Mouse (Mus musculus): ENCODE measurements around the gene Efcab6. TPM values are rescaled to one million over a fixed set of nuclear protein-coding genes. Genes with fewer than 3 reads are reported as not detected.
A peak's percentile ranks its signal among the peaks of the same experiment; 100 is the strongest.
"Not testable (repeated sequence)": the region's sequence is repeated elsewhere in the genome, so short reads cannot be mapped to it uniquely, and the experiment has no call there.

Gene Efcab6
- 1 to 10 TPM; 5.0 to 6.7 TPM for total RNA-seq (2021)
- long read RNA-seq, experiment 1, partial matches to known transcripts = 0 of 3 reads
- long read RNA-seq, experiment 1, other reads (novel, unspliced or antisense) = 3 of 3 reads
- long read RNA-seq, experiment 2, partial matches to known transcripts = 0 of 2 reads
- long read RNA-seq, experiment 2, other reads (novel, unspliced or antisense) = 2 of 2 reads

DNA sequence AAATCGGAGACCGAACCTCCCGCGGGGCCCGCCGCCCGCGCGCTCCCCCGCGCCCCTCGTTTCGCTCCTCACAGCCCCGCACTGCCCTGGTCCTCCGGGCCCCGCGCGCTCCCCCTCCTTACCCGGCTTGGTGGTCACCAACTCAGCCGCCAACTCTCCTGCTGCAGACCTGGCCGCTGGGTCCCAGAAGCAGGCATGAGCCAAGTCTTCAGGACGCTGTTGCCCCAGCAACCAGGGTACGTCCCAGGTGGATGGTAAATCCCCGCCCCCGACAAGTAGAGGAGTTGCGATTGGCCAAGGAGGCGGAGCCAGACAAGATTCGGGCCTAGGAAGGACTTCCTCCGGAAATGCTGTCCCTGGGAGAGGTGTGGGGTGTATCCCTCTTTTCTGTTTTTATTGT, at the start of gene Efcab6:
Gene Efcab6, minus strand, starts transcription at position 240 of the 400 bp plus-strand sequence.
- DNase-seq (ENCODE audit: low spot score) = no peak

DNA sequence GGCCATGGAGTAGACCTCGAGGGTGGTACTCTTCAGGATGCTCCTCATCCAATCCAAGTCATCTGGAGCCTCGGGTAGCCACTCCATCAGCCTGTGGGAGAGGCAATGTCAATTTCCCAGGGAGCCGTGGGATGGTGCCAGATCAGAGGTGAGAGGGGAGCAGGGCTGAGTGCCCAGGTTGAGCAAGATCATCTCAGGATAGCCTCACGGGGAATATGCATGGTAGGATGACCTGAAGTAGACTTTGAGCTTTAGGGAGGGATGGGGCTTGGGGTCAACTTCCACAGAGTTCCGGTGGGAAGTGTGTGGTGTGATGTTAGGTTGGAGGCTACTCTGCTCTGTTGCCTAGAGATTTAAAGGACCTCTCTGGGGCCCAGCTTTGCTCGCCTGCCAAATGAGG, 48.7 kb upstream of the Efcab6 start:
- no peak for DNase-seq (ENCODE audit: low spot score)

DNA sequence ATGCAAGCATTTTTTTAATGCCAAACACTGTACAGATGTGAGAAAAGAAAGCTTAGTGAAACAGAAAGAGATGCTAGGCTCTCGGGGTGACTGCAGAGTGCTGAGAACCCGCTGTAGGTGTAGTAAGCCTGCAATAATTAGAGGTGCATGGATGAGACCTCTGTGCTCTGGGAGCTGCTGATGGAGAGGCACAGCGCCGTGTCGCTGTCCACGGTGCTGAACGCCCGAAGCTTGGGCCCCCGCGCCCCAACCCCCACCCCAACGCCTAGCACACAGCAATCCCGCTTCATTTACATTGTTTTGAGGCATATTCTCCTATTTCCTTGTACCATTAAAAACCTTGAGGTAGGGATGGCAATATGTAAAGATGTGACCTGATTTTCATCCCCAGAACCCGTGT, 43.7 kb upstream of the Efcab6 start:
- DNase-seq (ENCODE audit: low spot score) = no peak

DNA sequence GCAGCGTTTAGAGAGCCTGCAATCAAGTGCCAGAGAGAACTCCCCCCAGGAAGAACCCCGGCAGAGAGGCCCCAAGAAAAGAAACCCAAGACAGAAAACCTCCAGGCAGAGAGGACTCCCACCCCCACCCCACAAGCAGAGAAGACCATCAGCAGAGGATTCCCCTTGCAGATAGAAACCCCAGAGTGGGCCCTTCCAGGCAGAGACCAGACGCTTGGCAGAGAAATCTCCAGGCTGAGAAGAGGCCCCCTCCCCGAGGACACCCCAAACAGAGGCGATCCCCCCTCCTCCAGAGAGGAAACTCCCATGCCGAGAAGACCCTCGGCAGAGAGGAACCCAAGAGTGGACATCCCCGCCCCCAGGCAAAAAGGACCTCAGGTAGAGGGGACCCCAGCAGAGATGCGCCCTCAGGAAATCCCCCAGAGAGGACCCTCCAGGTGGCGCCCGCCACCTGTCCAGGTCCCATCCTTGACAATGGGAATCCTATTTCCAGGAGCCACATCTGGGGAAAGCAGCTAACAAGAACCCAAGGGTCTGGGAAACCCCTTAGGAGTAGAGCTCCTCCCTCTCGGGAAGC, 40.8 kb upstream of the Efcab6 start:
- DNase-seq (ENCODE audit: low spot score) = no peak

DNA sequence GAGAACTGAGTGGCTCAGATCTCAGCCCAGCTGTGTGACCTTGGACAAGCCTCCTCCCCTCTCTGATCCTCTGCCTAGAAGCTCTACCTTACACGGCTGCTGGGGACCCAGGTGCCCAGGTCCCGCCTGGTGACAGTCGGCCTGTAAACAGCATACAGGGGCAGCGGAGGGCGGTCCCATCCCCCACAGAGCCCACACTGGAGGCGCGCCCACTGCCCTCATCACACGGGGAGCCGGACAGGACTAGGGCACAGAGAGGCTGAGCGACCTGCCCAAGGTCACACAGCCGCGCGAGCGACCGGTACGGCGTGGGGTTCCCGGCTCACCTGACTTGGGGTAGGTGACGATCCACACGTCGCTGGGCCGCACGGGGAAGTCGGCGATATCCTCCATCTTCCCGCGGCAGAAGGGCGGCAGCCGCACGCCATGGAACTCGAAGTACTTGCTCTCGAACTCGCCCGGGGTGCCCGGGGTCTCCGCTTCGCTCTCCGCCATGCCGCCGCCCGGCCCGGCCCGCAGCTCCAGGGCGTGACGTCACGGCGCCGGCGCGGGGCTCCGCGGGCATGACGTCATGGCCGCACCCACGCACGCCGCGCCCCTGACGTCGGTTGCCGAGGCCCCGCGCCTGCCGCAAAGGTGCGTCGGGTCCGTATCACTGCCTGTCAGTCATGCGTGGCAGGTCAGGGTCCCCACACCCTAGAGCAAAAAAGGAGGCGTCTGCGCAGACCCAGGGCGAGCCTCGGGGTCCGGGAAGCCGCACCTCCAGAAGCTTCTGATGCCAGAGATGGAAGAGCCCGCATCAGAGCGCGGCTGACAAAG, 40.1 kb upstream of the Efcab6 start, which contains the start of gene Sult4a1:
Gene Sult4a1, minus strand, starts transcription at position 650 of the 819 bp plus-strand sequence.
- DNase-seq (ENCODE audit: low spot score) = no peak

DNA sequence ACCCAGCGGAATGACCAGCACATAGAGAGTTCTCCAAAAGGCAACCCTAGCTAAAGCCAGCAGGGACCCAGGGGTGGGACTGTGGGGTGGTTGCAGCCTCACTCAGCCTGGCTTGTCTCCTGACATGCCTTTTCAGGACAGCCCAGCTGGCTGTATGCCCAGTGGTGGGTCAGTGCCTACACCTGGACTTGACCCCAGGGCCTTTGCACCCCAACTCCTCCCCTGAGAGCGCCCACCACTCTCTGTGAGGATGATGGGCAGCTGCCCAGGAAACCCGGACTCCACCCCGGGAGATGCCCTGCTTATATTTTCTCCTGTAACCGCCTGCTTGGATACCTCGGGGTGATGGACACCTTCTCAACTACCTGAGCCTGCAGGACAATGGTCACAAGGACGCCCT, 39.4 kb upstream of the Efcab6 start:
- no peak for DNase-seq (ENCODE audit: low spot score)

DNA sequence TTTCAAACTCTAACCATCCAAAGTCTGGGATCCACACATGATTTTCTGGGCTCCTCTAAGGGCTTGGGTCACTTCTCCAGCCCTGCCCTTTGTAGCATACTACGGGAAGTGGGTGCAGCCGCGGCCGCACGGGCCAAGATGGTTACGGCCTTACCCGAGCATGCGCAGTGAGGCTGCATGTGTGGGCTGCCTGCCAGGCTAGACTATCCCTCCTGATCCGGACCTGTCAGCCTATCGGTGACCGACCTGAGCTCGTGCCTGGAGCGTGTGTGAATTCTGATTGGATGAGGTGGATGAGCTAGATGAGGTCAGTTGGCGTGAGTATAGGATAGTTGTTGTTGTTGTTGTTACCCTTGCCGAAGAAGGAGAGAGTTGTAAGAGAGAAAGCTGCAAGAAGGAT, 32.4 kb upstream of the Efcab6 start:
- not testable (repeated sequence) for DNase-seq (ENCODE audit: low spot score)

DNA sequence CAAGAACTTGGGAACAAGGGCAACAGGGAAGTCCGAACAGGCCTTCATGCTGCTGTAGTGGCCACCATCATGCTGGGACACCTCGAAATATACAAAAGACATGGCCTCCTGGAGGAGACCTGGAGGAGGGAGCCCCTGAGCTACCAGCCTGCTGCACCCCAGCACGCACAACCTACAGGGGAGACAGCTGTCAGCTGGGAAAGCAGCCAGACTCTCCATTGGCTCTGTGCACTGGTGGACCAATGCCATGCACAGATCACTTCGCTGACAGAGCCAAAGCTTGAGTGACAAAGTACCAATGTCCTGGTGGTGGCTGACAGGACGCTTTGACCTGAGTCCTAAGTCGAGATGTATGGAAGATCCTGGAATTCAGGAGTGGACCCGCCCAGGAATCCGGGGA, 30.9 kb upstream of the Efcab6 start:
- peak; percentile 68 for DNase-seq (ENCODE audit: low spot score)

DNA sequence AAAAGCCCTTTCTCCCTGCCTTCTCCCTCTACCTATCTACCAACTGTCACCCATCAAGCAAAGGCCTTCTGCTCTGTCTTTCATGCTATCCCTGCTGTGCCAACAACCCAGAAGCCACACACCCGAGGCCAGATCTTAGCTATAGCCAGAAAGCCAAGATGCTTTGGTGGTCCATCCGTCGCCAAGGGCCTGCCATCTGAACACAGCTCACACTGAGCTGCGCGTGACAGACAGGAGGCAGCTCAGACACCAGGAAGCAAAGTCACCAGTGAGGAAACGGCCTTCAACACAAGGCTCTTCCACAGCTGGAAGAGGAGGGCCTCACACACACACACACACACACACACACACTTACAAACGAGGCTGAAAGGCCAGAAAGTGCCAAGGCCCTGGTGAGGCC, 29.7 kb upstream of the Efcab6 start:
- DNase-seq (ENCODE audit: low spot score) = no peak

DNA sequence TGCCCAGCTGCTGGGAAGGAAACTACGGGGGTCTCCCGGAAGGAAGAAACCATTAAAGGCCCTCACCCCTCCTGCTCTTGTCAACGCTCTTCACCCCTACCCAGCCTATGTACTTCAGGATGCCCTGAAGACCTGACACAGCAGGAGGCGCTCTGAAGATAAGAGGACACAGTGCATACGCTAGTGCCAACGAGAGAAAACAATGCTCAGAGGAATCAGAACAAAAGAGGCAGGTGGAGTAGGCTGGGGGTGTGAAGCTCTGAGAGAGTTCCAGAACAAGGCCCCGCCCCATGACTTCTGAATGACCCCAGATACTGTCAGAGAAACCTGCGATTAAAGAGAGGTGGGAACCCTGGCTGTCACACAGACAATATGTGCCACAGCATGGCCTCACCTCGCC, 21.6 kb upstream of the Efcab6 start:
- DNase-seq (ENCODE audit: low spot score) = no peak

DNA sequence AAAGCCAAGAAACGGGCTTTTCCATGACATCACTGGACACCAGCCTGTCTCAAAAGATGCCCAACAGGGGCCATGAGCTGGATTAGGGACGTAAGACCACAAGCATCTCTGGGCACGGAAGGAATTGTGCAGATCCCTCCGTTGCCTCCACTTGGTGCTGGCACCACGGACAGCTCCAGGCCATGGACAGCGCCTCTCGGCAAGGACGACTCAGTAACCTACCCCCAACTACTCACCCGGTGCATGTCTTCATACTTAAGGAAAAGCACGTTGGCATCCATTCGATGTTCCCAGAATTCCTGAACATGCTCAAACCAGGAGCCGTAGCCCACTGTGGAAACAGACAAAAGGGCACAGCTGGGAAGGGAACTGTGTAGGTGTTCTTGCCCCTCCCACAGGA, 21.2 kb upstream of the Efcab6 start:
- no peak for DNase-seq (ENCODE audit: low spot score)

DNA sequence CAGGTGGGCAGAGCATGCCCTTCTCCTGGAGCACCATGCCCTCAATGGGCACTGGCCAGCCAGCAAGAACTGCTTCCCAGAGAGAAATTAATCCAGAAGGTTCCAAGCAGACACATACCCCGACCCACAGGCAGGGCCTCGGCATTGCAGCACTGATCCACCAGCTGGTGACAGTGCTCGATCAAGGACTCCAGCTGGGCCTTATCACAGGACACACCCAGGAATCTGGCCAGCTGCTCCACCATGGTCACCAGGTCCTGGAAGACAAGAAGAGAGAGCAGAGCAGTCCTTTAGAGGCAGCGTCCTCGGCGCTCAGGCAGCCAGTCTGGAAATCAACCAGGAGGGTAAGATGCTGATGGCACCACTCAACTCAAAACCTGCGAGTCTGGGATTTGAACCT, 14.9 kb upstream of the Efcab6 start:
- DNase-seq (ENCODE audit: low spot score) = no peak

DNA sequence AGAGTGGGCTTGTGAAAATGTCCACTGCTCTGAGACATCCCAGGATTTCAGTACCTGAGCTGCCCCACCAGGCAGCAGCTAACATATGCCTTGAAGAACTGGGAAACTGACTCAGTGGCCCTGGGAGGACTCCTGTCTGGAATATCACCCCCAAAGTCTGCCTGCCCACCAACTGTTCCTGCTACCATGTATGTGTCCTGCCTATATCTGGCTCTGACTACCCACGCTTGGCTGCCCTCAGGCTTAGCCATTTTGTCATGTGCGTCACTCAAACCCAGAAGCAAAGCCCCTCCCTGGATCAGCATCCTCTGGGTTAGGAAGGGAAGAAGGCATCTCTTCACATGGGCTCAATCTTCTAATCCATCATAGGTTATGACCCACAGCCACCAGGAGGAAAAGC, 14.3 kb upstream of the Efcab6 start:
- DNase-seq (ENCODE audit: low spot score) = no peak

DNA sequence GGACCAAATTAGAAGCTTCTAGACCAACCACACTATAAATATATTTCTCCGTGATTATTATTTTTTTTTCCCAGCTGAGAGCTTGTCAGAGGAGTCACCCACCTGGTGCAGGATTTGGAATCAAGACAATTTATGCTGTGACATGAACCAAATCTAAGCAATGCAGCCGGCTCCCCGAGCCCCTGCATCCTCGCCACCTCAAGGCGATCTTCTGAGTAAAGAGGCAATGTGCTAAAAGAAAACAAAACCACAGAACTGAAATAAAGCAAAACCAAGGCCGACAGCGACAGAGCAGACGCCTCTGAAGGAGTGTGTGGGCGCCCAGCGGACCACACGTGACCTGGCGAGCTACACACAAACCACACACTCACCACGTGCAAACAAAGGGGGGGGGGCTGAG, 13.5 kb upstream of the Efcab6 start:
- no peak for DNase-seq (ENCODE audit: low spot score)

DNA sequence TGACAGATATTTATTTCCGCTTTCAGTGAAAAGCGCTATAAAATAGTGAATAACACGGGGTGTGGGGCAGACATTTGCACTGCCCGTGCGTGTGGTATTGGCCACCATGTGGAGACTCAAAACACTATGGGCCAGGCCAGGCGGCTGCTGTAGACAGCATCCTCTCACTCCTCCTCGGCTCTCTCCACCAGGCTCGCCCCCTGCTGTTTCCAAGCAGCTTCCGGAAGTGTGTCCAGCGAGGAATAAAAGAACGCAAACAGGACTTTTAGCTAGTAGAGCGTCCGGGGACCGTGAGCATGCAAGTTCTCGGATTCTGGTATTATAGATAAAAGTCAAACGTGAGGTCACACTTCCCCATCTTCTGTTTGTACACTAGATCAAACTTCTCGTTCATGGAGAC, 12.0 kb upstream of the Efcab6 start:
- DNase-seq (ENCODE audit: low spot score) = no peak

DNA sequence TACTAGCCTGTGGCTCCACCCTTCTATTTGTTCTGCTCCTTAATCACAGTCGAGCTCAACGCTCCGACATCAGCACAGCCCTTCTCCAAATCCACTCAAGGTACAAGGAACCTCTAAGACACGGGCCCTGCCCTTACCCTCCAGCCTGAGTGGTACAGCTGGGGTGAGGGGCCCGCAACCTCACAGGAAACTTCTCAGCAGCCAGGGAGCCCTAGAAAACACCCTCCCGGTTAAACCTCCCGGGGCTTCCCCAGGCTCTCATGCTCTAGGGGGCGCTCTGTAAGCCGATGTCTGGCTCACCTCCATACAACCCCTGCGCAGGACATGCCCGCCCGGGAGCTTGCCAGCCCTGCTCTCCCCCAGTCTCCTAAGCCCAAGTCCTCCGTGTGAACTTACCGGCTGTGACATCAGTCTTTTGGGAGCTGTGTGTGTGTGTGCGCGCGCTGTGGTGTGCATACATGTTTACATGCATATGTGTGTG, 9.6 kb upstream of the Efcab6 start:
- DNase-seq (ENCODE audit: low spot score) = no peak

DNA sequence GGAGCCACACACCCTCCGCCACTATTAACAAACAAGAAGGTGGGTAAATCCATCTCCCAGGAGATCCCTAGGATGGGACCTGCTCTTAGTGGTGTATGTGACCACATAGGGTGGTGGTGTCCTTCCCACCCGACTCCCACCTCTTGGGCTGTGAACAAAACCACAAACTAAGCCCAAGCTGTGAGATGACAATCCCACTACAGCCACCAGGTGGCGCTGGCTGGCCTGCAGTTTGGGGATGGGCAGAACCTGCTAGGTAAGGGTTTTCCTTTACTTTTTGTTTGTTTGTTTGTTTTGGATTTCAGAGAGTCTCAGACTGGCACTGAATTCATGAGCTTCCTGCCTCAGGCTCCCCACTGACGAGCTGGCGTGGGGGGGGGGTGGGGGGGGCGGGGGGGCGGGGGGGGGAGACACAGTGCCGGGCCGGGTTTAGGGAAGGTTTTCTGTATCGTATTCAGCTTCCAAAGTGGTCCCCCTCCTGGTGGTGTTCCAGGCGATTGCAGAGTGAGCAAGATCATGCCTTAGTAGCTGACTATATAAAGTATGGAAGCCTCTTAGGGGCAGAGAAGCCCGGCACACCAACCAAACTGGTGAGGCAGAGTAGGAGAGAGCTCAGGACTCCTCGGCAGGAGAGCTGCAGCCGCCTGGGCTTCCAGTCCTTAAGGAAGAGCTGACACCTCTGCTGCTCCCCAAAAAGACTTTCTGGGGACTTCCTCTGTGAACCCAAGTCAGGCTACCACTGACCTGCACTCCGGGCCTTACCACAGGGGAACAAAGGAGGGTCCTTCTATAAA, 8.9 kb upstream of the Efcab6 start:
- peak; percentile 57 for DNase-seq (ENCODE audit: low spot score)

DNA sequence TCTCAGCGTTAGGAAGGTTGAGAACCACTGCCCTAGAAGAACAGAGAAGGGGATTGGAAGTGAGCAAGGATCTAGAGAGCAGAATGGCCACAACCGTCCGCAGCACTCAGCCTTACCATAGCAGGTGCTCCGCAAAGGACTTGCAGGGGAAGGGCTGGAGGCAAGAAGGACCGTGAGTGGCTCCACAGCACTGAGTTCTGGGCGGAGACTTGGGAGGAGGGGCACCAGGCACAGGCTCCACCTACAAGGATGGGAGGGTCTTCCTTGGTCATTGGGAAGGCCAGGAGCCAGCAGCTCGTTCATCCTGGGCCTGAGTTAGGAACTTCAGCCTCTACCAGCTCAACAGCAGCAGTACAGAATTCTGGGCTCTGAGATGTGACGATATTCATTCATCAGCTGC, 7.9 kb upstream of the Efcab6 start:
- no peak for DNase-seq (ENCODE audit: low spot score)

DNA sequence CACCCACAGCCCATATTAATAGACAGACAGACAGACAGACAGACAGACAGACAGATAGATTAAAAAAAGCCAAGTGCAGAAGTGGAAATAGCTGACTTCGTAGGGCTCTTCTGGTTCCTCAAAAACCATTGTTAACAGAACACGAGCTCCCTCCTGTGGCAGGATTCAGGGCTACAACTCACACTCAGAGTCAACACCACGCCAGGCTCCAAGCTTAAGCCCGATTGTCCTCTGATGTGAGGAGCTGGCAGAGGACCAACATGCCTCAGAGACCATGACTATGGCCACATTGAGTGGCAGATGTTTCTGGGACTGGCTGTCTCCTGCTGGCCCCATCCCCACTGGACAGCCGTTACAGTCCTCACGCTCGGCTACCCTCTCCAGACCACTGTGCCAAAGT, 7.0 kb upstream of the Efcab6 start:
- DNase-seq (ENCODE audit: low spot score) = peak; percentile 35

DNA sequence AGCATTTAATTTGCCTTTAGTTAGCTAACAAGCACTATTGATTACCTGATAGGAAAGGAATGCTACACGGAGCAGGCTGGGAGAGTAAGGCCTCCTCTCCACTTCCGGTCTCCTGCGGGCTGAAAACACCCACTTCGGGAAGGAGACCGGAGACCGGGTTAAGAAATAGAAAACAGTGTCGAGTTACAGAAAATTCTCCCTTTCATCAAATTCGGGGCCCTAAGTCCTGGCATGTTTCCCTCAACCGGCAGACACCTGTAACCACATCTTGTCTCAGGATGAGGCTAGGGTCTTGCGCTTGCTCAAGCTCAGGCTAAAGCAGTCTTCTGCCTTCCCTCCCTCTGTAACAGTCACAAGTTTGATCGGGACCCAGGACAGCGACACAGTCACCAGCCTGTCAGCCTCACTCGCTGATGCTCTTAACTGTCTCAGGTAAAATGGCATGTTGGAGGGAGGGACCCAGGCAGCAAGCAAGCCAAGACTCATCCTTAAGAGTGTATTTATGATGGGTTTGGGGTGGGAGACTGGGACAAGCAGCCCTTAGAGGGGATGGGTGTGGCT, 5.0 kb upstream of the Efcab6 start:
- DNase-seq (ENCODE audit: low spot score) = no peak

DNA sequence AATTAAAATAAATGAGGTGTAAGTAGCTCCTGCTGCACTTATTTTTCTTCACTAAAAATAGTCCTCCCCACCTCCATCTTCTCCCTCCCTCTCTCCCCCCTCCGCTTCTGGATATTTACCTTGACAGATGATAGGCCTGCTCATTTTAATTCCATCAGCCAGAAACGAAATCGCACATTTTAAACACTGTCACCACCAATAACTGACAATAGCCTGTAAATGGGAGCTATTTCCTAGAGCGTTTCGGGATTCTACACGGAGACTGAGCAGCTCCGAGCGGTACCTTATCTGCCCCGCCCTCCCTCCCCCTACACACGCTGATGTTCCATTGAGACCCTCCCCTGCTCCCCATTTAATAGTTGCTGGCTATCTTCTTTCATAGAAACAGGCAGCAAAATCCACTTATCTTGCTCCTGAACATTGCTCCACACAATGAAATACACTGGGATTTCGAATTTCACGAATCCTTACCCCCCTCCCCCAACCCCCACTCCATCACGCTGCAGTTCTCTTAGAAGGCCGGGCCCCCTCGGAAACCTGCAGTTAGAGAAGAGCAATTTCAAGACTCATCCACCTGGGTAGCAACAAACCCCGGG, 4.4 kb upstream of the Efcab6 start:
- DNase-seq (ENCODE audit: low spot score) = no peak
